Mouse (Mus musculus): ENCODE data around the gene Cyp46a1.

The Cyp46a1 gene

DNA sequence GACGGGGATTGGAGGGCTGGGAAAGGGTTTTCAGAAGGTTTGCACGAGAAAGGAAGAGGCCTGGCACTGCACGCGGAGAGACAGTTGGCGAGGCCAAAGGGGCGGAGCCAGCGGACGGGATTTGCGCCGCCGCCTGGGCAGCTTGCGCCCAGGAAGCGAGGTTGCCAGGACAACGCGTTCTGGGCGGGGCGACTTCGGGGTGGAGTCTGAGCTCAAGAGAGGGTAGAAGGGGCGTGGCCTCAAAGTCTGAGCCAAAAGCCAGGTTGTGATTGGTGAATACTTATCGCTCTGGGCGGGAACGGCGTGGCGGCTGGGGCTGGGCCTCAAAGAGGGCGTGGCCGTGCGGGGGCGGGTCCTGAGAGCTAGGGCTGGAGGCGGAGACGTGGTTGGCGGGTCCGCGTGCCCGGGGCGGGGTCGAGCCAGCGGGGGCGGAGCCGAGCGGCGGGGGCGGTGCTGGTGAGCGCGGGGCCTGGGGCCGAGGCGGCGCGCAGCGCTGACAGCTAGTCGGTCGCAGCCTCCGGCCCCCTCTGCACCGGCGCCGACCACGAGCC is at the start of gene Cyp46a1:
Cyp46a1 (plus strand) TSS at position 487 of the 551 bp plus-strand sequence.
- peak; percentile 87 to 90 for DNase-seq

DNA sequence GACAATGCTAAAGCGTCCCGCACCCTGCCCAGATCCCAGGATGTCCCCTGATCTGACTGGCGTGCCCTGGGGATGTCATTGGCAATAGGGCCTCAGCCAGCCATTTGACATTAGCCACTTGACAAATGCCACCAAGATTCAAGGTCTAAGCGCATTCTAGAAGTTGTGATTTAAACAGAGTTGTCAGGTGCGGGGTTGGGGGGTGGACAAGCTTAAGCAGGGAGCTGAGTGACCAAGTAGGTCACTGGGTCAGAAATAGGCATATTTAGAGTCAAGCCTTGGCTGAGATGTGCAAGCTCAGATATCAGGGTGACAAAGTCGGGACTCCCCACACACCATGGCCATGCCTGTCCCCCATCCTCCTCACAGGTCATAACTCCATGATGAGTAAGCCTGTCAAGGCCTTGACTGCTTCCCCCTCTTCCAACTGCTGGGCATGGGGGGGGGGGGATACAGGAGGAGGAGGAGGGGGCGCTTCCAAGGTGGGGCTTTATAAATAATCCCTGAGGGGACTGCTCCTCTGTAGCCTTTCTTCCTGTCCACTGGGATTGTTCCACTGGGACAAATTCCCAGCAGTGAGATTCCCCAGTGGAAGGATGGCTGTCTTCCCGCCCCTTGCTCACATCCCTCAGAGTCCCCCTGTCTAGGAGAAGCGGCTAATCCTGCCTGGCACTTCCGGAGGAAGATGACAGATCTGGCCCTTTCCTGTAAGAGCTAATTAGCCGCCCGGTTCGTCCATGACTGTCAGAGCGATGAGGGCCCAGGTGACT is 49.5 kb upstream of the Cyp46a1 start:
- DNase-seq: no peak

DNA sequence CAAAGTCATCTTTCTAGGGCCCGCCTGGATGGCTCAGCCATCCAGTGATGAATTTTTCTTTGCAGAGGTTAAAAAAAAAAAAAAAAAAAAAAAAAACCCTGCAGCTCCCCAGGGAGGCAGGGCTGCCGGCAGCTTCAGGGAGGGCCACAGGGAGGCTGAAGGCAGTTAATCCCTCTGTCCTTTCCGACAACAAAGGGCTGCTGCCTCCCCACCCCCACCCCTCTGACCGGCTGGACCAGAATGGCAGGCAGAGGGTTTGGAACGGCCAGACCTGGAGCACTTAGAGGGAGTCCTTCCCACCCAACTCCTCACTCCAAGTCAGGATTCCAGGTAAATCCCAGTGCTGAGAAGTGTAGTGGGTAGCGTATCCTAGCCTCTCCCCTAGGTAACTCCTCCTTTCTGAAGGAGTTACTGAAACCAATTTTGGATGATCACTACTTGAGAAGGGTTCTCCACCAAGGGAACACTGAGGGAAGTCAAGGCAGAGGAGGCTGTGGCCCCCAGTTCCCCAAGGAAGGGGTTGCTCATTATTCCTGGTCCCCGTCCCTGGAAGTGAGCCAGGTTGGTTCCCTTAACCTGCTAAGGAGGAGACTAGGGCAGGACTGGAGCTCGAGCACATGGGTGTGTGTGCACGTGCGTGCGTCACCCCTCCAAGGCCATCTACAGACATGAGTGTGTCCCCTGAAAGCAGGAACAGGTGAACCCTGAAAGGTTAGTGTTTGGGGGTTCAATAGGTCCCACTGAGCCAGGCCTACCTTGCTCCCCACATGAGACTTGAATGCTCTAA is 48.8 kb upstream of the Cyp46a1 start:
- DNase-seq: no peak

- DNase-seq: no peak
These were observed 47.8 kb upstream of the Cyp46a1 start for GRCm38 (mm10) chr12:108286381-108286780.

GRCm38 (mm10) chr12:108287011-108287410 is 47.2 kb upstream of the Cyp46a1 start:
- no peak for DNase-seq

GRCm38 (mm10) chr12:108288127-108288880 is 45.9 kb upstream of the Cyp46a1 start:
- DNase-seq: no peak

DNA sequence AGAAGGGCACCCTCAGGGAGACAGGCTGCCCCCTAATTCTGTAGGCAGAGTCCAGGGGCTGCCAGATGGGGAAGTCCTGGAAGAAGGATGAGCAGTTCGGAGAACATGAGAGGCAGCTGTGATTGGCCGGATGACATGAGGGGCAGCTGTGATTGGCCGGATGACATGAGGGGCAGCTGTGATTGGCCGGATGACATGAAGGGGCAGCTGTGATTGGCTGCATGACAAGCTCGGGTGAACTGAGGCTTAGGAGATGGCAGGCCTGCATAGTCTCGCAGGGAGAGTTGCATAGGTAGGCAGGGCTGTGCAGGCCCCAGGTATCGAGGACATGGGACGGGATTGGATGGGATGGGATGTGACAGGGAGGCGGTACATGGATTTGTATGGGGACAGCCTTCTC is 41.8 kb upstream of the Cyp46a1 start:
- no peak for DNase-seq

DNA sequence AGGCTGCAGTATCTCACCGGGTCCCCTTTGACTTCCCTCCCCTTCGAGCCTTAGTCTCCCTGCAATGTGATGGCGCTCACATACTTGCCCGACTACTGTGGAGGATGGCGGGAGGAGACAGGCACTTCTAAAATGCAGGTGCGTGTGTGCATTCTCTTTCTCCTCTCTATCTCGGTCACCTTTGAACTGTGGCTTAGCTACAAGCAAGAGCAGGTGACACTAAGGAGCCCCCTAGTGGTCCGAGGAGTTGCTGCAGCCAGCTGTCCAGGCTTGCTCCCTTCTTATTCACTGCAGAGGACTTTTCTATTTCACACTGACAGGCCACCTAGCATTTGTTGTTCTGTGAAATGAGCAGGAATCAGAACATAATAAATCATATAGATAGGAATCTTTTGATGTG is 41.2 kb upstream of the Cyp46a1 start:
- DNase-seq: peak; percentile 53 to 62

DNA sequence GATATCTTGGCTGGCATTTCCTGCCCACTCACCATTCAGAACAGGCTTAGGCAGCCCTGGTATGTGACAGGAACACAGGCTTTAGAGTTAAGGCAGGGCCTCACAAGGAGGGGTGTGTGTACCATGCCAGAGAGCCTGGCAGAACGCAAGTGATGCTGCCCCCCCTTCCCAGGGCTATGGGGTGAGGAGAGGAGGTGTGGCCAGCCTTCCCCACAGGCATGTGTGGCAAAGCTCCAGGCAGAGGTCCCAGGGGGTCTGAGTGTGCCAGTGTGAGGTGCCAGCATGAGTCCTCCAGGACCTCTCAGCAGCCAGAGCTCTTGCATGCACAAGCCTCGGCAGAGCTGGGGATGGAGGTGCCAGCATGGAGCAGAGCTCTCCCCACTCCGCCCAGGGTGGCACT is 39.6 kb upstream of the Cyp46a1 start:
- no peak for DNase-seq

DNA sequence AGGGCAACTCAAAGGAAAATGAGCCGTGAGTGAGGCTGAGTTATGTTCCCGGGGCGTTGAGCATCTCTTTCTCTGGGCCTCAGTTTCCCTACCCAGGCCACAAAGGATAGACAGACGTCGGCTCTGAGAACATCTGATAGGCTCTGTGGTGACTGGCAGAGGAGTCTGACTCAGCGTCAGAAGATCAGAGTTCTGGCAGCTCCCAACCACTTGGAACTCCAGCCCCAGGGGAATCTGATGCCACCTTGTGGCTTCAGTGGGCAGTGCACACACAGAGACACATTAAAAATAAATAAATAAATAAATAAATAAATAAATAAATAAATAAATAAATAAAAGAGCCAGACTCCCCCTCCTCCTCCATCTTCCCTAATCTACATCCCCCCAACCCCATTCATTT is 37.1 kb upstream of the Cyp46a1 start:
- no peak for DNase-seq

GRCm38 (mm10) chr12:108301006-108301405 is 33.2 kb upstream of the Cyp46a1 start:
- no peak for DNase-seq

GRCm38 (mm10) chr12:108303778-108304365 is 30.3 kb upstream of the Cyp46a1 start:
- no peak for DNase-seq

GRCm38 (mm10) chr12:108305172-108305571 is 29.0 kb upstream of the Cyp46a1 start:
- no peak for DNase-seq

- DNase-seq: no peak
These were observed 28.1 kb upstream of the Cyp46a1 start, which contains the start of gene Hhipl1 for GRCm38 (mm10) chr12:108305812-108306794. Gene Hhipl1 (plus strand): TSS chr12:108306270.

DNA sequence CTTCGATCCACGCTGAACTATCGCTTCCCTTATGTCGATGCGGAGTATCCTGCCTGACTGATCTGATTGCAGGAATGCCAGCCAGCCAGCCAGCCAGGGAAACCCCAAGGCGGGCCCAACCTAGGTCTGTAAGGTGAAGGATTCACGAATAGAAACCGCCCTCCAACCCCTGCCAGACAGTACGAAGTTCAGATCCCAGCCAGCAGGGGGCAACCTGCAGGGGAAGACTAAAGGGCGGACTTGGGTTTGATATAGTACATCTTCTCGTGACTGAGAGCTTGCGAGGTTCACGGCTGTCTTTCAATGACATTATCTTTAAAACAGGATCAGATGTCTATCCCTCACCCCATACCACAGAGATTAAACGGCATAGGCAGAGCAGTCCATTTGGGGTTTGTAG is 26.6 kb upstream of the Cyp46a1 start:
- peak in 1 of 2 experiments; percentile 15 for DNase-seq

DNA sequence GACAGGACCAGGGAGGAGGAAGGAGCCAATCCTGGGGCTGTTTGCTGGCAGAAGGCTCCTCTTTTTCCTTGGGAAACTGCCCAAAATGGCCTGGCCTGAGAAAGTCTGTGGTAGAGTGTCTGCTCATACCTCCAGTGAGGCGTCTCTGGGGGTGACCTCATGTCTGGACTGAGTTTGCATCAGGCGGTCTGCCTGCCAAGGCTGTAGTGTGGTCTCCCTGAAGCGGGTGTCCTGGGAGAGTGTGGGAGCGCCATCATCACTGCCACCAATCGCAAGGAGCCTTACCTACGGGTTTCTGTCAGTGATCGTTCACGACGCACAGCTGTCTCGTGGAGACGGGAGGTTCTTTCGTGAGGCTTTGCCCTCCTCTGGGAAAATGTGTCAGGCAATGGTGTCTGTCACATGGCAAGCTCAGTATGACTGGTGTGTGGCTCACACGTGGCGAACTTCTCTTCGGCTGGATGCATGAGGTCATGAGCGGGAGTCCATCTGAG is 25.8 kb upstream of the Cyp46a1 start:
- DNase-seq: no peak

DNA sequence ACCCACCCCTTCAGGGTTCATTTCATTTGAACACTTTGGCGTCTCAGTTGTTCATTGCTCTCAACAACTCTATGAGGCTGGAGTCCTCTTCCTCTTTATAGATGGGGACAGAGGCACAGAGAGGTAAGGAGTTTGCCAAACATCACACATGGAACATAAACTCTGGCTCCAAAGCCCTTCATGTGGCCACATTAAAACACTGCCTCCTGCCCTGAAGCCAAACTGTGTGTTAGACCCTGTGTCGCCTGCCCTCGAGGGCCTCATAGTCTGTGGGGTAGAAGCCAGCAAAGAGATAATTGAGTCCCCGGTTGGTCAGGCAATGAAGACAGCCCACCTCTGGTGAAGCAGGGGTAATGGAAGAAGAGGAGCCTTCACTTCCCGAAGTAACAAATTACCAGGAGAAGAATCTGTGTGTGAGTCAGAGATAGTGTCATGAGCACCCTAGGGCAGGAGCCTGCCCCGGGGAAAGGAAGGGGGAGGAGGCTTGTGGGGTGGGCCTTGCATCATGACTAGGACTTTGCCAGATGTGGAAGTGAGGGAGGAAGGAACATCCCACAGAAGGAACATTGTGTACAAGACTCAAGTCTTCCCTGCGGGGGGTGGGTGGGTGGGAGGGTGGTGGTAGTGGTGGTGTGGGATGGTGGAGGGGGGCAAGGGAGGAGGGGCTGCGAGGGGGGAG is 24.9 kb upstream of the Cyp46a1 start:
- DNase-seq: no peak

- DNase-seq: no peak
These were observed 24.1 kb upstream of the Cyp46a1 start for GRCm38 (mm10) chr12:108310041-108310440.

GRCm38 (mm10) chr12:108310456-108311027 is 23.6 kb upstream of the Cyp46a1 start:
- no peak for DNase-seq

GRCm38 (mm10) chr12:108311741-108312290 is 22.4 kb upstream of the Cyp46a1 start:
- no peak for DNase-seq

All from thymus, adult 18-20 months (tissue).